Mouse (Mus musculus) layer of hippocampus, postnatal 25 days (tissue): Measurements from ENCODE around the gene Adcy5. TPM values are rescaled to one million over a fixed set of nuclear protein-coding genes. Genes with fewer than 3 reads are reported as not detected.

Source experiments
- DNase-seq, 2 experiments: peaks; one replicate each; pipeline ENCODE4 v3.0.0; 2022; ENCODE audit warnings: mixed read lengths in 2 of 2, low spot score in 1 of 2; ENCODE audit errors: extremely low spot score in 1 of 2
- total RNA-seq, 2 experiments: library from RNA; stranded (reverse); gene quantifications; 2 replicates each; pipeline ENCODE4 v1.2.3; 2021

The Adcy5 gene
- total RNA-seq, 2 experiments from 2014 or later: 73.7 TPM

DNA sequence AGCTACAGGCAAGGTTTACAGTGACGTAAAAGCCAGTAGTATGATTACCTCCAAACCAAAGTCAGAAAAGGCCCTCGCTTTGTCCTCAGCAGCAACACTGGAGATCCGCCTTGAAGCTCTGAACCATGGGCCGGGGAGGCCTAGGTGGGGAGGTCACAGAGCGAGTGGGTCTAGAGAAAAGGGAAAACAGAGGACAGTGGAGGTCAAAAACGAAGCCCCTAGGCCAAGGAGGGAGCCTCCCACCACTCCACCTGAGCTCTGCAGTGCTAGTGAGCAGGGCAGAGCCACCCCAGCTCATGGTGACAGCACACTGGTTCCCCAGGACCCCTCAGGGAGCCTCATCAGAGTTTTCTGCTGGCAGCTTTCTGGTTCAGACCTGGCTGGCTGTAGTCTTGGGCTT is 153.3 kb downstream of the Adcy5 start:
- DNase-seq: no peak

- no peak for DNase-seq
Observed at GRCm38 (mm10) chr16:35308486-35309143, 153.9 kb downstream of the Adcy5 start.

DNA sequence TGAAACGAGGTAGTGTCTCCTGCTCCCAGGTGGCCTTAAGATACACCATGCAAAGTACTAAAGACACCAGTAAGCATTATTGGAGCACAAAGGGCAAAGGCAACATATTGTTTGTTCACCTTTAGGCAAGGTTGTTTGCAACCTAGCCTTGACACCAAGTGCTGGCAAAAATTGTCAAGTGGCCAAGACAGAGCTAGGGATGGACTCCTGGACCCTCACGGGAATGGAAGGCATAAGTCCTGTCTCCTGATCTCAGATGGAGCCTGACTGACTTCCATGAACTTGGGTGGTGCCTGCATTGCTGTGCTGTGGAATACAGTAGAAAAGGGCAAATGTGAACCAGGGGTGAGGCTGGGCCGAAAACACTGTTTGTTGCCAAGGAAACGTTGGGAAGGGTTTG is 155.0 kb downstream of the Adcy5 start:
- DNase-seq: no peak

DNA sequence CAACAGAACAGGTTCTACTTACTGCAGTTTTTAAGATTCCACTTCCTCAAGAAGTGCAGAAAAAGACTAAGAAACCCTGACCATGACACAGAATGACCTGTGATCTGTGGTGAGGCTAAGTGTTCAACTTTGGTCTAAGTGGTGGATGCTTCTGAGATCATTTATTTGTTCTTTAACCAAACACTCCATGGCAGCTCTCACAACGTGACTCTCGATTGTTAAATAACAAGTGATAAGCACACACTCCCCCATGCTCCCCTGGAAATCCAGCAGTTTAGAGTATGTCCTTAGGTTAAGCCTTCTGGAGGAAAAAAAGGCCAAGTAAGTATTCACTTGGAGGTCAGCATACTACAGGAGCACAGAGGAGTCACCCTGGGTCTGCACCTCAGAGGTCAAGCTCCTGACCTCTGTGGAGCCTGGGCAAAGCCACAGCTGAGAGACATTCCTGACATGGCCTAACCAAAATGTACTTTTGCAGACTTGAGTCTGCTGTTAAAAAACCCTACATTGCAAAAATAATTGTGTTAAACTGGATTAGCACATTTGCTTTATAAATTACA is 156.0 kb downstream of the Adcy5 start:
- no peak for DNase-seq

DNA sequence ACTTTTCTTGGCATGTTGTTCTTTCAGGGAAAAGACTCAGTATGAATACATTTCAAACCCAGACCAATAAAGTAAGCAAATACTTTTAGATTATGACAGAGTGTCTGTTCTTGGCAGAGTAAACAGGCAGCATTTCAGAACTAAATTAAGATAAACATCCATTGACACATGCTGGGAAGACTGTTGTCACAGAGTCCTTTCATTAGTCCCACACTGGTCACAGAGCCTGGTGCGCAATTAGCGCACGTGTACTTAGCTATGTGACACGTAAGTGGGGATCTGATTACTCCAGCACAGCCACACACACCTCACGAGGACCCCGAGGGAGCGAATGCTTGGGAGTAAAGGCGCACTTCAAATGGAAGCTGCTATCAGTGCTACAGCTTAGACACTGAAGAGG is 156.9 kb downstream of the Adcy5 start:
- no peak for DNase-seq

GRCm38 (mm10) chr16:35315496-35315895 is 160.8 kb downstream of the Adcy5 start:
- DNase-seq: no peak

DNA sequence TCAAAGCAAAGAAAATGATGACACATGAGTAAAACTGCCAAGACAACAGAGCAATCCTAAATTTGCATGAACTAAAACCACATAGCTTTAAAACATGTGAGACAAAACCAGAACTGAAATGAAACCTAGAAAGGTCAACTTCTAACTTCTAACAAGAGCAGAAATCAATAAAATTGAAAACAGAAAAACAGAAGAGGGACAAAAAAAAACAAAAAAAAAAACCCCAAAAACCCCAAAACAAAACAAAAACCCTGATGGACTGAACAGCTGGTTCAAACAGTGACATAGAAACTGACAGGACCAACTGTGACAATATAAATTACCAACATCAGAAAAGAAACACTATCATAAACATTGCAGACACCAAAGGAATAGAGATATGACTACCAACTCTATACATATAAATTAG is 162.2 kb downstream of the Adcy5 start:
- no peak for DNase-seq

DNA sequence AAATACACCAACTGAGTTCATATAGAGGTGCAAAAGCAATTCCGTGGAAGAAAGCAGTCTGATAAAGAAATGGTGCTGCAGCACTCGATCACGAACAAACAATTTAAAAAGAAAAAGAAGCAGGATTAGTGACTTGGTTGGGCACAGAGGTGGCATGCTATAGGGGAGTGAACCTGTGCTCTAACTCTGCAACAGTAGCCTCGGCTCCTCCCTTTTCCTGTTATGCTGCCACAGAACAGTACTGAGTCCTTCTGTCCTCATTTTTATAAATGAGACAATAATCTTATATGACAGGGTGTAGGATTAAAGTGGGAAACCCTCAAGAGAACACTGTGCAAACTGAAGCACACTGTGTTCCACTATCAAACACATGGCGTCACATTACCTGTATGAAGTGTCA is 162.8 kb downstream of the Adcy5 start:
- DNase-seq: no peak

DNA sequence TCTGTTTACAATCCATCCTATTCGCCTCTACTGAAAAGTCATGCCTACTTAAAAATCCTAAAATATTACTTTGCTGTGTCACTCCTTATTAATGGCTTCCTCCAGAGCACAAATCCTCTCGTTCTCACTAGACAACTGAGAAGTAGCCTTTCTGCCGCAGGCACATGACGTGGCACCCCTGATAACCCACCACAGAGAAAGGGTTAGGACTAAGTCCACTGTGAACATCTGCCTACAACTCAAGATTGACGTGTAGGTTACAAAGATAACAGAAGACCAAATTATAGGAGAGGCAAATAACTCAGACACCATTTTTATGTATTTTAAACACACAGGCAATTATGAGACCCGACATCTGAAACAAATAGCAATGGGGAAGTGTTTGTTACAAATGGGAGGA is 163.7 kb downstream of the Adcy5 start:
- no peak for DNase-seq

GRCm38 (mm10) chr16:35319335-35319734 is 164.7 kb downstream of the Adcy5 start:
- no peak for DNase-seq

DNA sequence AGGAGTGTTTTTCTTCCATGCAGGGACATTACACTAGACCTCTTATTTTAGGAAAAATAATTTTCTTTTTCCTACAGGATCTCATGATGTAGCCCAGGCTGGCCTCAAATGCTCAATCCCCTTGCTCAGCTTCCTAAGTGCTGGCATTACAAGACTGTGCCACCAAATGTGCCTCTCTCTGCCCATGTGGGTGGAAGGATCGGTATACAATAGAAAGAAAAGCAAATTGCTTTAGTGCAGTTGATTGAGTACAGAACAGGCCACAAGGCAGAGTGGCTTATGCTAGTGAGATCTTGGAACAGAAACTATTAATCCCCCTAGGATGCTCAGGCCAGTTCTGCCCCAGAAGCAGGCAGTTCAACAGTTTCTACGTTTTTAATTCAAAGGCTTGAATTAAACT is 165.1 kb downstream of the Adcy5 start:
- no peak for DNase-seq

GRCm38 (mm10) chr16:35330451-35330850 is 175.8 kb downstream of the Adcy5 start:
- DNase-seq: no peak

Other genes starting within 250 kb of the Adcy5 start
- gene Hacd2, start 132.4 kb upstream of the Adcy5 start, total RNA-seq: 10 to 100 TPM; 31.3 to 46.1 TPM
- gene Sec22a, start 209.0 kb downstream of the Adcy5 start, total RNA-seq: 10 to 100 TPM; 14.5 to 17.0 TPM